Mouse (Mus musculus): Measurements from ENCODE around the gene Galnt10. TPM values are rescaled to one million over a fixed set of nuclear protein-coding genes. Genes with fewer than 3 reads are reported as not detected.

Galnt10 gene
- polyA plus RNA-seq, 1 experiment = 27.2 TPM

- H3K27me3 ChIP-seq (ENCODE audit: control insufficient read depth, insufficient read depth, insufficient read length) = peaks cover 37% of the 10 kb centered on the region
- H3K36me3 ChIP-seq (ENCODE audit: control insufficient read depth, insufficient read depth) = no peaks in the 10 kb centered on the region
- TF ChIP-seq POLR2AphosphoS2 (IDR thresholded peaks at IDR 0.05; ENCODE audit: insufficient read length, low read depth) (no peak), TCF12 (IDR thresholded peaks at IDR 0.05; ENCODE audit: insufficient read depth, poor library complexity, severe bottlenecking) (no peak), SRF (IDR thresholded peaks at IDR 0.05; ENCODE audit: control insufficient read depth, insufficient read length, low read depth) (no peak), MYOG (IDR thresholded peaks at IDR 0.05; ENCODE audit: control insufficient read depth in 1 of 3, insufficient read depth in 1 of 3, insufficient read length in 2 of 3, low read depth in 2 of 3) (no peak), TCF3 (IDR thresholded peaks at IDR 0.05; ENCODE audit: insufficient read length, low read depth) (no peak), REST (IDR thresholded peaks at IDR 0.05; ENCODE audit: insufficient read depth, insufficient read length) (no peak), POLR2A (IDR thresholded peaks at IDR 0.05; ENCODE audit: insufficient read length, low read depth) (no peak), MAX (IDR thresholded peaks at IDR 0.05; ENCODE audit: low read depth) (no peak), USF1 (IDR thresholded peaks at IDR 0.05; ENCODE audit: low read depth) (no peak), E2F4 (IDR thresholded peaks at IDR 0.05; ENCODE audit: insufficient read depth) (no peak), MYOD1 (IDR thresholded peaks at IDR 0.05; ENCODE audit: control insufficient read depth in 1 of 3, insufficient read length in 2 of 3, low read depth in 2 of 3) (no peak), CEBPB (IDR thresholded peaks at IDR 0.05; ENCODE audit: insufficient read depth, poor library complexity, severe bottlenecking) (no peak)
- H3K79me2 ChIP-seq (ENCODE audit: control insufficient read depth, insufficient read depth) = no peaks in the 10 kb centered on the region
- no peak overlapping the region for H3K4me3 ChIP-seq
- no peak overlapping the region for H3K4me2 ChIP-seq (ENCODE audit: low read depth)
- H3ac ChIP-seq (ENCODE audit: control insufficient read depth, insufficient read length) = no peak overlapping the region
These were observed 182.8 kb downstream of the Galnt10 start for GRCm38 (mm10) chr11:57827915-57828545.

- Histone ChIP-seq H3ac (ENCODE audit: control insufficient read depth, insufficient read length) (no peak overlapping the region), H3K4me3 (no peak overlapping the region), H3K27me3 (ENCODE audit: control insufficient read depth, insufficient read depth, insufficient read length) (peaks cover 42% of the 10 kb centered on the region), H3K4me2 (ENCODE audit: low read depth) (no peak overlapping the region), H3K36me3 (ENCODE audit: control insufficient read depth, insufficient read depth) (no peaks in the 10 kb centered on the region), H3K79me2 (ENCODE audit: control insufficient read depth, insufficient read depth) (no peaks in the 10 kb centered on the region)
- TF ChIP-seq TCF3 (IDR thresholded peaks at IDR 0.05; ENCODE audit: insufficient read length, low read depth) (no peak), MYOG (IDR thresholded peaks at IDR 0.05; ENCODE audit: control insufficient read depth in 1 of 3, insufficient read depth in 1 of 3, insufficient read length in 2 of 3, low read depth in 2 of 3) (no peak), MAX (IDR thresholded peaks at IDR 0.05; ENCODE audit: low read depth) (no peak), POLR2AphosphoS2 (IDR thresholded peaks at IDR 0.05; ENCODE audit: insufficient read length, low read depth) (no peak)
These were observed 184.0 kb downstream of the Galnt10 start for GRCm38 (mm10) chr11:57828955-57829870.

DNA sequence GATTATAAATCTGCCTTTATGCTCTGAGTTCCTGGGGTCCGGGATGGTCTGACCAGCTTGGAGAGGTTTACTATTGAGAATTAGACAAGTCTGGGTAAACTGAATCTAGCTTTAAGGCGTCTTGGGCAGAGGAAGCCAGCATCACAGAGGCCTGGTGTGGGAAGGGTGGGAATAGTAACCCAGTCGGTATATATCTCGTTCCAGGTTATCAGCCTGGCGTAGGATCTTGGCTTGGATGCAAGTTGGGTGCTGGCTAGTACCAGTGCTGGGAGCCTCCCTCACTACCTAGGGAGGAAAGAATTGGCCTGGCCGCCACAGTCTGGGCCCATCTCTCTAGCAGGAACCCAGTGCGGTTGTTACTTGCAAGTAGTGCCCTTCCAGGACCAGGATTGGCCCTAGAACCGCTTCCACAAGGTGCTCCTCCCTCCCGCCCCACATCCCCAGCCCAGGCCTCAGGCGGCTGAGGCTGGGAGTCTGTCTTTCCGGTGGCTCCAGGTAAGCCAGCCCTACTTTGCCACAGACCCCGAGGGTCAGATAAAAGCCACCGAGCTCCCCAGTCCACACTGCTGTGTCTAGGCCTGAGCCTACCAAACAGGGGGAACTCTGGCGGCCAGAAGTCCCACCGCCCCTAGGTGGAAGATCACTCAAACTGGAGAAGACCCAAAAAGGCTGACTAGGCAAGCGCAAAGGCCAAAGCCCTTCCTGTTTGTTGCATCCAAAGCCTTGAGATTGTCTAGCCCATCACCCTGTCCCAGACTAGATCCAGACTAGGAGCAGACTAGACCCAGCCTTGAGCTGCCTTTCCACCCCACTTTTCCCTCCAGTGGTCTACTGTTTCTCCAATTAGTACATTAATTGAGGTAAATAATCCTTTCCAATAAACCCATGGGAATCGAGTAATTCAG is 184.9 kb downstream of the Galnt10 start:
- Histone ChIP-seq H3K4me2 (ENCODE audit: low read depth) (no peak overlapping the region), H3K4me3 (no peak overlapping the region), H3ac (ENCODE audit: control insufficient read depth, insufficient read length) (no peak overlapping the region), H3K27me3 (ENCODE audit: control insufficient read depth, insufficient read depth, insufficient read length) (peaks cover 42% of the 10 kb centered on the region), H3K79me2 (ENCODE audit: control insufficient read depth, insufficient read depth) (no peaks in the 10 kb centered on the region), H3K36me3 (ENCODE audit: control insufficient read depth, insufficient read depth) (no peaks in the 10 kb centered on the region)
- TF ChIP-seq TCF3 (IDR thresholded peaks at IDR 0.05; ENCODE audit: insufficient read length, low read depth) (no peak), SRF (IDR thresholded peaks at IDR 0.05; ENCODE audit: control insufficient read depth, insufficient read length, low read depth) (no peak), MYOG (IDR thresholded peaks at IDR 0.05; ENCODE audit: control insufficient read depth in 1 of 3, insufficient read depth in 1 of 3, insufficient read length in 2 of 3, low read depth in 2 of 3) (no peak), TCF12 (IDR thresholded peaks at IDR 0.05; ENCODE audit: insufficient read depth, poor library complexity, severe bottlenecking) (no peak), POLR2AphosphoS2 (IDR thresholded peaks at IDR 0.05; ENCODE audit: insufficient read length, low read depth) (no peak), MAX (IDR thresholded peaks at IDR 0.05; ENCODE audit: low read depth) (no peak), REST (IDR thresholded peaks at IDR 0.05; ENCODE audit: insufficient read depth, insufficient read length) (no peak), CEBPB (IDR thresholded peaks at IDR 0.05; ENCODE audit: insufficient read depth, poor library complexity, severe bottlenecking) (no peak), MYOD1 (IDR thresholded peaks at IDR 0.05; ENCODE audit: control insufficient read depth in 1 of 3, insufficient read length in 2 of 3, low read depth in 2 of 3) (no peak)

DNA sequence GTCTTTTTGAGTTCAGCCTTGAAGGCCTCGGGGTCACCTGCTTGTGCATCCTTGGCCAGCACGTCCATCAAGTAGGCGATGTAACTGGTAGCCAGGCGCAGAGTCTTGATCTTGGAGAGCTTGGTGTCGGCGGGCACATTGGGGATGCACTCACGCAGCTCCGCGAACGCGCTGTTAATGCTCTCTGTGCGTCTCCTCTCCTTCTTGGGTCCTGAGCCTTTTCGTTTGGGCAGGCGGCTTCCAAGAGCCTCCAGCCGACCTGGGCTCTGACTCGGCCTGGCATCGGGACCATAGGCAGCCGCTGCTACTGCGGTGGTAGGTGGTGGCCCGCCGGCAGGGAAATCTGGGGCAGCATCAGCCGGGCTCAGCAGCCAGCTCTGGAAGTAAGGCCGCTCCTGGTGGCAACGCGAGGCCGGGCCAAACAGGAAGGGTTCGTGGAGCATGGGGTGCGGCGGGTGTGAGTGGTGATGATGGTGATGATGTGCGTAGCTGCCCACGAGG is 186.1 kb downstream of the Galnt10 start:
- TF ChIP-seq E2F4 (IDR thresholded peaks at IDR 0.05; ENCODE audit: insufficient read depth) (no peak), SRF (IDR thresholded peaks at IDR 0.05; ENCODE audit: control insufficient read depth, insufficient read length, low read depth) (no peak), CEBPB (IDR thresholded peaks at IDR 0.05; ENCODE audit: insufficient read depth, poor library complexity, severe bottlenecking) (no peak), TCF3 (IDR thresholded peaks at IDR 0.05; ENCODE audit: insufficient read length, low read depth) (no peak), MYOG (IDR thresholded peaks at IDR 0.05; ENCODE audit: control insufficient read depth in 1 of 3, insufficient read depth in 1 of 3, insufficient read length in 2 of 3, low read depth in 2 of 3) (no peak), TCF12 (IDR thresholded peaks at IDR 0.05; ENCODE audit: insufficient read depth, poor library complexity, severe bottlenecking) (no peak), POLR2A (IDR thresholded peaks at IDR 0.05; ENCODE audit: insufficient read length, low read depth) (no peak), REST (IDR thresholded peaks at IDR 0.05; ENCODE audit: insufficient read depth, insufficient read length) (no peak), MAX (IDR thresholded peaks at IDR 0.05; ENCODE audit: low read depth) (no peak), POLR2AphosphoS2 (IDR thresholded peaks at IDR 0.05; ENCODE audit: insufficient read length, low read depth) (no peak), USF1 (IDR thresholded peaks at IDR 0.05; ENCODE audit: low read depth) (no peak), MYOD1 (IDR thresholded peaks at IDR 0.05; ENCODE audit: control insufficient read depth in 1 of 3, insufficient read length in 2 of 3, low read depth in 2 of 3) (no peak)
- no peak overlapping the region for H3K4me3 ChIP-seq

More for the DNA sequence above, 186.1 kb downstream of the Galnt10 start:
- Histone ChIP-seq H3K4me2 (ENCODE audit: low read depth) (no peak overlapping the region), H3K79me2 (ENCODE audit: control insufficient read depth, insufficient read depth) (no peaks in the 10 kb centered on the region), H3ac (ENCODE audit: control insufficient read depth, insufficient read length) (no peak overlapping the region), H3K27me3 (ENCODE audit: control insufficient read depth, insufficient read depth, insufficient read length) (peaks cover 50% of the 10 kb centered on the region), H3K36me3 (ENCODE audit: control insufficient read depth, insufficient read depth) (no peaks in the 10 kb centered on the region)

Data from myocyte (in vitro differentiated cells).